Mouse (Mus musculus) heart, embryonic 15.5 days (tissue): Measurements from ENCODE around the gene Rsph3a. TPM values are rescaled to one million over a fixed set of nuclear protein-coding genes. Genes with fewer than 3 reads are reported as not detected.

Source experiments
- ATAC-seq: fragments of 200-750 bp; cut with Nextera tagmentation; replicated peaks from 2 replicates; pipeline ENCODE4 v1.8.0; 2017; ENCODE audit warnings: low read depth, moderate TSS enrichment; ENCODE audit not compliant: insufficient number of reproducible peaks, insufficient read depth, low FRiP score
- H3K27ac ChIP-seq: fragments of 300-500 bp; sonication (generic); 2 replicates; pipeline ENCODE4 v1.5.1; 2015; ENCODE audit warnings: mild to moderate bottlenecking, inconsistent platforms
- H3K27me3 ChIP-seq: fragments of 300-500 bp; sonication (generic); 2 replicates; pipeline ENCODE4 v1.6.1; 2015; ENCODE audit warnings: inconsistent platforms
- H3K36me3 ChIP-seq: fragments of 300-500 bp; sonication (generic); 2 replicates; pipeline ENCODE4 v1.6.1; 2015; ENCODE audit warnings: mild to moderate bottlenecking, inconsistent platforms
- H3K4me1 ChIP-seq: fragments of 300-500 bp; sonication (generic); replicated peaks from 2 replicates; pipeline ENCODE4 v1.6.1; 2015; ENCODE audit warnings: inconsistent platforms
- H3K4me2 ChIP-seq: fragments of 300-500 bp; sonication (generic); 2 replicates; pipeline ENCODE4 v1.6.1; 2015; ENCODE audit warnings: inconsistent platforms, mild to moderate bottlenecking, moderate library complexity
- H3K4me3 ChIP-seq: fragments of 300-500 bp; sonication (generic); 2 replicates; pipeline ENCODE4 v1.5.1; 2015; ENCODE audit warnings: mild to moderate bottlenecking, inconsistent platforms
- H3K9ac ChIP-seq: fragments of 300-500 bp; sonication (generic); 2 replicates; pipeline ENCODE4 v1.6.1; 2015; ENCODE audit warnings: mild to moderate bottlenecking, inconsistent platforms
- H3K9me3 ChIP-seq: fragments of 300-500 bp; sonication (generic); replicated peaks from 2 replicates; pipeline ENCODE4 v1.6.1; 2016; ENCODE audit warnings: inconsistent platforms
- WGBS: fragments of 180-500 bp; shearing (Covaris S2); methylation state at CpG from one replicate; pipeline ENCODE4 v1.1.7; 2015; ENCODE audit warnings: mixed read lengths; 5-methylcytosine and 5-hydroxymethylcytosine counted together
- polyA plus RNA-seq: library from polyadenylated mRNA; unstranded; fragments of >200 nt; fragmentation: Nextera tagmentation; extraction: Ambion mirVana; gene quantifications from 2 replicates; pipeline ENCODE4 v1.2.1, GENCODE M21; 2015

Rsph3a gene
- polyA plus RNA-seq, 1 experiment from 2014 or later = 59.0 TPM

GRCm38 (mm10) chr17:7915791-7916190, 29.6 kb upstream of the Rsph3a start:
- no peak overlapping the region for H3K9ac ChIP-seq
- no peak overlapping the region for H3K4me3 ChIP-seq
- whole genome bisulfite sequencing = 67% methylated on average over 9 of the region's 9 CpGs
- no peak overlapping the region for H3K4me2 ChIP-seq
- H3K9me3 ChIP-seq = no peaks in the 10 kb centered on the region
- ATAC-seq = no peak
- no peak overlapping the region for H3K27ac ChIP-seq
- H3K4me1 ChIP-seq = no peaks in the 10 kb centered on the region
- H3K36me3 ChIP-seq = no peaks in the 10 kb centered on the region
- H3K27me3 ChIP-seq = peaks cover 14% of the 10 kb centered on the region

DNA sequence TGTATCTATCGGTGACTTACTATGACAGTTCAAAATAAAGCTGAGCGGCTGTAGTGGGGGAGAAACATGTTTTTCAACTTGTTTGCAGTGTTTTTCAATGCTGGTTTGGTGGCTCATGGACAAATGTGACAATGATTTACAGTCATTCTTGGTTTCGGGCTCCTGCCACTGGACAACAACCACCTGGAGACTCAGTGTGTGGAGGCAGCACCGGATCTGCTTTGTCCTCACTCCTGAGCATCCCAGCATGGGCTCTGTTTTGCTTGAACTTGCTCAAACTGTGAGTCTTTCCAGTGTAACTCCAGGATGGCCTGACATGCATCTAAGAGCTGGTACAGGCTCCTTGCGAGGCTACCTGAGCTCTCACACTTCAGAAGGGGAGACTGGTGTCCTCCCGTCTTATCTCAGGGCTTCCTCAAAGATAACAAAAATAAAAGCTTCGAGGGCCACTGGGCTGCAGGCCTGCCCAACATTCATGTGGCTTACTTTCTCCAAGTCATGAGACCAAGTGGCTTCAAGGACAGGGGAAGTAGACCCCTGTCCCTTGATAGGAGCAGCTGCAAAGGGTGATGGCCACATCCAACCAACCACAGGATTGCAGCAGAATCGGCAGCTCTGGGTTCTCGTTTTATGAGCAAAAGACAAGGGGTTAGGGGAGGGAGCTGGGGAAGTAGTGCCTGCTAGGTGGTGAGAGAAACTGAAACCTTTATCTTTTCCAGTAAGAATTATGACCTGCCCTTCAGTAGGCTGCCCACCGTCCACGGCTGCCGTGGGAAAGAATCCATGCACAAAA, 28.4 kb upstream of the Rsph3a start:
- H3K27me3 ChIP-seq = peaks cover 14% of the 10 kb centered on the region
- no peak overlapping the region for H3K27ac ChIP-seq
- no peak overlapping the region for H3K4me2 ChIP-seq
- no peak for ATAC-seq
- 45% methylated on average over 12 of the region's 12 CpGs for WGBS
- no peaks in the 10 kb centered on the region for H3K9me3 ChIP-seq
- H3K9ac ChIP-seq = no peak overlapping the region
- H3K4me3 ChIP-seq = no peak overlapping the region
- H3K36me3 ChIP-seq = no peaks in the 10 kb centered on the region
- no peaks in the 10 kb centered on the region for H3K4me1 ChIP-seq

DNA sequence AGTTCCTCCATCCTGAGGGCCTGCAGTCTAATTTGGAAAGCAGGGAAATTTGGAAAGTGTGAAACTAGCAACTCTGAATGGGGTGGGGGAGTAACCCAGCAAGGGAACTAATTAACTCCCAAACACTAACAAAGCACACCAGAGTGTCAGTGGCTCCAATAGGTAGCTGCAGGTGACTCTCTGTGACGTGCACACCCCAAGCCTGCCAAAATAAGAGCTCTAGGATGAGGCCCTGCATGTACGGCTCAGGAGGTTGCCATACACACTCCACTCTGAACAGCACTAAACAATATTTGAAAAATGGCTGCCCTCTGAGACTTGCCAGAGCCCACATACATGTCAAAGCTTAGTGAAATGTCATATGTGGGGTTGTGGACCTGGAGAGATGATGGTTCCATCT, 27.1 kb upstream of the Rsph3a start:
- ATAC-seq = no peak
- 74% methylated on average over 2 of the region's 2 CpGs for WGBS
- no peaks in the 10 kb centered on the region for H3K4me1 ChIP-seq
- H3K9ac ChIP-seq = no peak overlapping the region
- no peak overlapping the region for H3K4me3 ChIP-seq
- H3K36me3 ChIP-seq = no peaks in the 10 kb centered on the region
- H3K9me3 ChIP-seq = no peaks in the 10 kb centered on the region
- H3K4me2 ChIP-seq = no peak overlapping the region
- no peak overlapping the region for H3K27ac ChIP-seq
- peaks cover 14% of the 10 kb centered on the region for H3K27me3 ChIP-seq

GRCm38 (mm10) chr17:7919209-7919608, 26.2 kb upstream of the Rsph3a start:
- H3K4me3 ChIP-seq = no peak overlapping the region
- H3K9ac ChIP-seq = no peak overlapping the region
- WGBS = 66% methylated on average over 2 of the region's 2 CpGs
- no peak for ATAC-seq
- H3K9me3 ChIP-seq = no peaks in the 10 kb centered on the region
- H3K4me1 ChIP-seq = 0 out of 2 replicates have a peak, but pooled peaks cover 6% of the 10 kb centered on the region
- H3K27me3 ChIP-seq = peaks cover 10% of the 10 kb centered on the region
- H3K36me3 ChIP-seq = no peaks in the 10 kb centered on the region
- no peak overlapping the region for H3K27ac ChIP-seq
- H3K4me2 ChIP-seq = no peak overlapping the region

GRCm38 (mm10) chr17:7922564-7922963, 22.9 kb upstream of the Rsph3a start:
- WGBS = 80% methylated on average over 5 of the region's 5 CpGs
- Histone ChIP-seq H3K9ac (no peak overlapping the region), H3K27ac (no peak overlapping the region), H3K36me3 (no peaks in the 10 kb centered on the region), H3K27me3 (peaks cover under 1% of the 10 kb centered on the region; the same call in 1 of the 2 replicates), H3K9me3 (no peaks in the 10 kb centered on the region), H3K4me2 (no peak overlapping the region), H3K4me1 (0 out of 2 replicates have a peak, but pooled peaks cover 6% of the 10 kb centered on the region), H3K4me3 (no peak overlapping the region)
- ATAC-seq = no peak

DNA sequence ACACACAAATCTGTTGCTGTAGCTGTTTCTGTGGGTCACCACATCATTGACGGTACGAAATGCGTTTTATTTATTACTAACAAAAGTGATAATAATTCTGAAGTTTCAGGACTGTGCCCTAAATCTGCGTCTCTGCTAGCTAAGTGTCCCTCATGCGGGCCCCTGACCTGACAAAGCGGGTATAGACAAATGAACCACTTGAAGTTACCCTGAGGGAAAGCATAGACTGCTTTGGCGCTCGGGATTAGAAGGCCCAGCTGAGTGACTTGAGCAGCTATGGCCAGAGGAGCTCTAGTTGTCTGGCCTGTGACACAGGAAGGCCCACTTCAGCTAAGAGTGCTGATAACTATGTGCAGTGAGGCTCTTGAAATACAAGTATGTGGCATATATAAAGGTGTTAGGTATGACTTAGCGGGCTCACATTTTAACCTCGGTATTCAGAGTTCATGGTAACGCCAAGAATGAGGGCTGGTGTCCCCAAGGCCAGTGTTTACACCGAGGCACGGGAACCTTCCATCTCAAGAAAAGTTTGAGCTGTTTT, 21.2 kb upstream of the Rsph3a start:
- no peaks in the 10 kb centered on the region for H3K36me3 ChIP-seq
- H3K4me2 ChIP-seq = no peak overlapping the region
- H3K9ac ChIP-seq = no peak overlapping the region
- H3K27ac ChIP-seq = no peak overlapping the region
- H3K4me1 ChIP-seq = 0 out of 2 replicates have a peak, but pooled peaks cover 6% of the 10 kb centered on the region
- peaks cover 2% of the 10 kb centered on the region; the same call in 1 of the 2 replicates for H3K27me3 ChIP-seq
- no peak for ATAC-seq
- 57% methylated on average over 13 of the region's 13 CpGs for WGBS
- H3K4me3 ChIP-seq = no peak overlapping the region
- no peaks in the 10 kb centered on the region for H3K9me3 ChIP-seq

DNA sequence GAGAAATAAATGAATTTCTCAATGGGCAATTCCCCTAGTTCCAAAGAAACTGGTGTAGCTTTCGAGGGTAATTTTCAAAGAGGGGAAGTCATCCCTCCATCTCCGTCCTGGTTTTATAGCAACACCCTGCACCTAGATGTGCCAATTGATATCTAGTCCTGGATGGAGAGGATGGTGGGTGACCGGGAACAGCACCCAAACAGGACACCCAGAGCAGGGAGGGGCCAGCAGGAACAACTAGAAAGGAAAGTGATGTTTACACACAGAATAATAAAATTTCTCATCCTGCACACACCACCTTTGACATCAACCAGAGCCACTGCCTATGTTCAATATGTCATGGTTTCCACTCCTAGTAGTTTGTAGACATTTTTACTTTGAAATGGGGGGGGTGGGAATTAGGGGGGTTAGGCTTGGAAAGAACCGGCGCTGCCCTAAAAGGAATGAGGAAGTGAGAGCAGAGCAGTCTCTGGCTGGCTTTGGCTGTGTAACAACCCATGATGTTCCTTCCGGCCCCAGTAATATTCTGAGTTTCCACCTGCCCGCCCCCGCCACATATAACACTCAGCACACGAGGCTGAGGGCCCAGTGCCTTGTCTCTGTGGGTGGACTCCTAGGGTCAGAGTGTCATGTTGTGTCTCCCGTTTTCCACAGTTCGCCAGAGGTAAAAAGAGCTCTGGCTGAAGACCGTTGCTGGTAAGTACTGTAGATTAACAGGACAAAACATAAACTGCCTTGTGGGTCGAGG, 19.8 kb upstream of the Rsph3a start, which contains the start of gene Tagap:
TSS of gene Tagap (plus strand) at position 588 of the 748 bp plus-strand sequence.
- no peak within 1 kb of the TSS for H3K4me2 ChIP-seq
- no peak within 1 kb of the TSS for H3K27ac ChIP-seq
- H3K27me3 ChIP-seq = peaks cover 2% of the 10 kb centered on the region; the same call in 1 of the 2 replicates
- 56% methylated on average over 13 of the region's 13 CpGs for WGBS
- no peak for ATAC-seq
- no peak within 1 kb of the TSS for H3K9ac ChIP-seq
- H3K4me1 ChIP-seq = 0 out of 2 replicates have a peak, but pooled peaks cover 6% of the 10 kb centered on the region
- H3K36me3 ChIP-seq = no peaks in the 10 kb centered on the region
- H3K9me3 ChIP-seq = no peaks in the 10 kb centered on the region
- no peak within 1 kb of the TSS for H3K4me3 ChIP-seq

GRCm38 (mm10) chr17:7927582-7928535, 17.6 kb upstream of the Rsph3a start:
- Histone ChIP-seq H3K4me3 (no peak overlapping the region), H3K27me3 (peaks cover 2% of the 10 kb centered on the region; the same call in 1 of the 2 replicates), H3K36me3 (no peaks in the 10 kb centered on the region), H3K9ac (no peak overlapping the region), H3K4me2 (no peak overlapping the region), H3K9me3 (no peaks in the 10 kb centered on the region), H3K27ac (no peak overlapping the region), H3K4me1 (0 out of 2 replicates have a peak, but pooled peaks cover 6% of the 10 kb centered on the region)
- ATAC-seq = no peak
- WGBS = 66% methylated on average over 24 of the region's 24 CpGs

DNA sequence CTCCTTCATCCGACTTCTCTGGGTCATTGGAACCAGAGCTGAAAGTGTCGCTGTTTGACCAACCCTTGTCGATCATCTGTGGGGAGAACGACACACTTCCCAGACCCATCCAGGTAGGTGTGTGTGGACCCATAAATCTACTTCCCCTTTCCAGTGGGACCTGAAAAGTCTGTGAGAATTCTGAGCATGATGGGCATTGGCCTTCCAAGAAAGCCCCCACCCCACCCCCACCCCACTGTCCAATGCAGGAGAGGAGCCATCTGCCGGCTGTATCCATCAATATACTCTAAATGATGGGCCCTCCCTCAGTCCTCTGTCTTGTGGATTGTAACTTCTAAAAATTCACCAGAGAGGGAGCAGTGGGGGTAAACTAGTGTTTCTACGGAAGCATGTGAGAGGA, 16.8 kb upstream of the Rsph3a start:
- H3K4me2 ChIP-seq = no peak overlapping the region
- no peak overlapping the region for H3K27ac ChIP-seq
- no peak overlapping the region for H3K9ac ChIP-seq
- no peaks in the 10 kb centered on the region for H3K9me3 ChIP-seq
- peaks cover 2% of the 10 kb centered on the region; the same call in 1 of the 2 replicates for H3K27me3 ChIP-seq
- H3K4me1 ChIP-seq = 0 out of 2 replicates have a peak, but pooled peaks cover 5% of the 10 kb centered on the region
- H3K4me3 ChIP-seq = no peak overlapping the region
- no peaks in the 10 kb centered on the region for H3K36me3 ChIP-seq
- 82% methylated on average over 6 of the region's 6 CpGs for WGBS
- no peak for ATAC-seq

DNA sequence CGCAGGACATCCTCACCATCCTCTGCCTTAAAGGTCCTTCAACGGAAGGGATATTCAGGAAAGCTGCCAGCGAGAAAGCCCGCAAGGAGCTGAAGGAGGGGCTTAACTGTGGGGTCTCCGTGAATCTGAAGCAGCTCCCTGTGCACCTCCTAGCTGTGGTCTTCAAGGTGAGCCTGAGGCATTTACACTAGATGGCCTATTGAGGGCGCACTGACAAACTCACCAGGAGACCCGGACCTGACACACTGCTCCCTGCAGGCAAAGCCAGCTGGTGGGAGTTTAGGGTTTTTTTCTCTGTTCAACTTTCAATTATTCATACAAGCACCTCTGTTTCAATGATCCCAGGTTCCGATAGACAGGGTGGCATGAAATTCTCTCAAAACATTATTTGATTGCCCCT, 16.1 kb upstream of the Rsph3a start:
- no peak overlapping the region for H3K4me3 ChIP-seq
- no peaks in the 10 kb centered on the region for H3K4me1 ChIP-seq
- H3K36me3 ChIP-seq = no peaks in the 10 kb centered on the region
- ATAC-seq = no peak
- WGBS = 38% methylated on average over 8 of the region's 8 CpGs
- H3K27ac ChIP-seq = no peak overlapping the region
- H3K4me2 ChIP-seq = no peak overlapping the region
- no peaks in the 10 kb centered on the region for H3K9me3 ChIP-seq
- no peak overlapping the region for H3K9ac ChIP-seq
- H3K27me3 ChIP-seq = peaks cover 2% of the 10 kb centered on the region; the same call in 1 of the 2 replicates
